Mouse (Mus musculus): ENCODE measurements at regions not wholly inside any gene's neighbourhood (a gene's known extent, or its start where the extent isn't known, plus 50 kb on each side); places are given as distances from the start of the nearest gene placed in this dataset.

DNA sequence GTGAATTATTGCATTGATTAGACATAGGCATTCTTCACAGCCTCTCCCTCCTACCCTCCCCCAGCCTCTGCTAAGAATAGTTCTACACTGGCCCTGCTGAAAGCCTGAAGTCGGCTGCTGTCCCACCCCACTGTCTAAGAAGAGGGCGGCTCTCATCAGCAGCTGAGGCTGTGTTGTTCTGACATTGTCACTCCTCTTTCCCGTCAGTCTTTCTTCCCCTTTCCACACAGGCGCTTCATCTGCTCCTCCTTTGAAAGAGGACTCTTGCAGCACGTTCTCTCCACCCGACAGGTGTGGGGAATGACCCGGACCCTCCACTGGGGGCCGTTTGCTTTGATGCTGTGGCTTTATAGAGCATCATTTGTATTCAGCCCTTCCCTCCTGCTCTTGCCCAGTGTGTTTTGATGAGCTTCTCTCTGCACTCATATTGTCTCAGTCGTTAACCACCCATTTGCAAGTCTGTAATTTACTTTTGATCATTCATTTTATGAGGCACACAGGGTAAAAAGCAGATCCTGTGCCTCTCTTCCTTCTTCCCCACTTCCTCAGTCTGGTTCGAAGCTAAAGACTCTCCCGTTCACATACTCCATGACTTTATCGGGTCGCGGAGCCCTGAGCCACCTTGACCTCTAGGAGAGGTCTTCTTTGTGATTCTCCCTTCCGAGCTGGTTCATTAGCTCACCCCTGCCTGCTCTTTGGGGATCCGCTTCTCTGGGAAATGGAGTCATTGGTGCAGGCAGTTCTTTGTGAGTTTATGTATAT is 142.2 kb upstream of the Snx19 start:
- DNase-seq (ENCODE audit: low spot score in 2 of 2), result no peak

- no peak for DNase-seq (ENCODE audit: low spot score in 2 of 2)
These were observed 141.6 kb upstream of the Snx19 start for GRCm38 (mm10) chr9:30285324-30285599.

- no peak for DNase-seq (ENCODE audit: low spot score in 2 of 2)
These were observed 127.1 kb upstream of the Snx19 start for GRCm38 (mm10) chr9:30299844-30300243.

DNA sequence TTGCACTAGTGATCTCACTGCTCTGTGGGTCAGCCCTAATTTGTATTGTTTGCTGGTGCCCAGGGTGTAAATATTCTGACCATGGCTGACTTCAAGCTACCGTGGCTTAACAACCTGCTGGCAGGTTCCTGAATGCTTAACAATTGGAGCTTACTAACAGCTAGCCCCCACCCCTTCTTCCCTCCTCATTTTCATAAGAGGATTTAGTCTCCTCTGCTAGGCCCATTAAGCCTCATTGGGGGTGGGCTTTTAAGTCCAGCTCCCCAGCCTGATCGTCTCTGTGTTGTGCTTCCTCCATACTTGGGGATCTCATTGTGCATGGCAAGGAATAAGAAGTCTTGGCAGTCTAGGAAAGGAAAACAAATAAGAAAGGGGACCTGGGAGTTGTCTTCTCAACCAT is 118.6 kb upstream of the Snx19 start:
- DNase-seq (ENCODE audit: low spot score in 2 of 2), result no peak

- no peak for DNase-seq (ENCODE audit: low spot score in 2 of 2)
These were observed 113.5 kb upstream of the Snx19 start for GRCm38 (mm10) chr9:30313360-30313759.

DNA sequence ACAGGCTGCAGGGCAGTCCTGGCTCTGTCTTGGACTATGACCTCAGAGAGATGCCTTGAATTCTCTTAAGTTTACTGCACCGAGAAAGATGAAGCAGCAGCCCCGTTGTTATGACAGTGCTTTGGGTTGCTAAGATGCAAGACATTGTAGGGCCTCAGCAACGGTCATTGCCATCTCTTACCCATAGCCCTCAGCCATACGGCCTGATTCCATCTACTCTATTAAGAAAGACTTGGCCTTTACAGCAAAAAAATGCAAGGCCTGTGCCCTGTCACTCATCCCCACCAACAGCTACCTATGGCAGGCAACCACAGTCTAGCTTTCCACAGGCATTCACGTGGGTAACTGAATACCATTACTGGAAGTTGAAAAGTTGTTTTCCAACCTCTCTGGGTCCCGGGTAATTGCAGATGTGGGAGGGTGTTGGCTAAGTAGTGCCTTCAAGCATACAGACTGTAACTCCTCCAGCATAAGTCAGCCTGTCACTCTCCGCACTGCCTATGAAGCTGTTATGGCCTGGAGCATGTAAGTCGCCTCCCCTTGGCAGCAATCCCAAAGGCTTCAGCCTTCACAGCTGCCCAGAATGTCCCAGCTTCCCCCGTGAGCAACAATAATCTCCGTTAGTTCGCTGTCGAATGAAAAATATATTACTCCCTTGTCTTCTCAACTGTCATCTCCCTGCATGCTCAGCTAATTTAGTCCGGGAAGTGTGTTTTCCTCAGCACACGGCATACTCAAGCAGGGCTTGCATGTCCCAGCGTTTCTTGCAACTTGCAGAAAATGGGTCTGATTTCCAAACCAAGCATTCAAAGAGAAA is 112.3 kb upstream of the Snx19 start:
- DNase-seq (ENCODE audit: low spot score in 2 of 2), result no peak

DNA sequence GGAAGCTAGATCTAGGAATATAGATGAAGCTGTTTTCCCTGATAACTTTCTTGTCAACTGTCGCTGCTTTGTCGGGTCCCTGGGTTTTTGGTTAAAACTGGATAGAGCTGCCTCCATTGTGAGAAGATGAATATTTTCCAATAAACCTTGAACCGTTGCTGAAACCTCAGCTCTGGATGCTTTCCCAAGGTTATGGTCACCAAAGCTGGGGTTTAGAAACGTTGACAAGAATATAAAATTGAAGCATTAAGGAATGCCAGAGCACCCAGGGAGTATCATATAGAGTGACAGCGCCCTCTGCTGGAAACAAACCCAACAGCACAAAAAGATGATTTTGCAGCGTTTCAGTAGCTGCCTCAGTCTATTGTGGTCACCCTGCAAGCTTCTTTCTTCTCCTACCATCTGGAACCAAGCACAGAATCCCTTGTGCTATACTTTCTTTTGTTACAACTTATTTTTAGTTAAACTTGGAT is 111.7 kb upstream of the Snx19 start:
- no peak for DNase-seq (ENCODE audit: low spot score in 2 of 2)

- no peak for DNase-seq (ENCODE audit: low spot score in 2 of 2)
These were observed 82.0 kb upstream of the Snx19 start for GRCm38 (mm10) chr9:30344866-30345265.

GRCm38 (mm10) chr9:30353965-30354364 is 72.9 kb upstream of the Snx19 start:
- DNase-seq (ENCODE audit: low spot score in 2 of 2), result no peak

DNA sequence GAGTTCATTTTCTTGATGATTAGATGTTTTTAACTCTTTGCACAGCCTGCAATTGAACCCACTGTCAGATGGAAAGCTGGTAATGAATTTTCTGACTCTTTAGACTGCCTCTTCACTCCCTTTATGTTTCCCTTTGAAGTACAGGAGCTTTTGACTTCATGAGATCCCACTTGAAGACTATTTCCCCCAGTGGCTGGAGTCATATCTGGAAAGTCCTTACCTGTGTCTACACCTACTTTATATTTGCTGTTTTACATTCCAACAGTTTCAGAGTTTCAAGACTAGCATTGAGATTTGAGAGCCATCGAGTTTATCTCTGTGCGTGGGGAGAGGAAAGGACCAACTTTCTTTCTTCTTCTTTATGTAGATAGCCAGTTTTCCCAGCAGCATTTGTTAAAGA is 71.3 kb upstream of the Snx19 start:
- no peak for DNase-seq (ENCODE audit: low spot score in 2 of 2)

DNA sequence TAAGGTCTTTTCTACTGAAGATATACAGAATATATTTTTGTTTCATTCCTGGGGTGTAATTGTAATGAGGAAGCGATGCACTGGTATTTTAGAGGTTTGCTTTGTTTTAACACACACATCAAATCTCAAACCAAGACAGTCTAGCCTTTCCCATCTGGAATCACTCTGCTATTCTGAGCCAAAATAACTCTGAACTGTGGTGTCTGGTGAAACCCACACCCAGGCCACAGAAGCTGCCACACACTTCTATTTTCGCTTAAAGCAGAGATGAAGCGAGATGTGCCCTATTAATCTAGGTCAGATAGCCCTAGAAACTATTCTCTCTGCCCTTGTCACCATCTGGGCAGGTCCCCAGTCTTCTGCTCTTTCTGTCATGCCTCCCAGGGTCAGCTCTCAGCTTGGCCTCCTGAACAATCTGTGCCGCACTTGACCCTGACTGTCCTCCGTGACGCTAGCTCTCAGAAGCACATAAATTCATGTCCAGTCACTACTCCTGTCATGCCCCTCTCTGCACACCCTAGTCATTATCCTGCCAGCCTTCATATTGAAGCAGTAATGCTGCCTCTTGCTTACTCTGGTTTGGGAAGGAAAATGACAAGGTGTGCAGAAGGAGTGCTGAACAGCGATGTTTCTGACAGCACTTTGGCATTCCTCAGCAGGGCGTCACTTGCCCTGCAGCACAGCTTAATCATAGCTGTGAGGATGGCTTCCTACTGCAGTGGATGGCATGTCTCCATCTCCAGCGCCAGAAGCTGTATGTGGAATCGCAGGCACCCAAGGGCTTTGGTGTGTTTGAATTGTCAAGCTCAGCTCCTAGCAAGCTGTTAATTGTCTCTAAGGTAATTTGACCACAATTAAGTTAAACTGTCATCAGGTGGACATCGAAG is 57.1 kb upstream of the Snx19 start:
- DNase-seq (ENCODE audit: low spot score in 2 of 2), result no peak

DNA sequence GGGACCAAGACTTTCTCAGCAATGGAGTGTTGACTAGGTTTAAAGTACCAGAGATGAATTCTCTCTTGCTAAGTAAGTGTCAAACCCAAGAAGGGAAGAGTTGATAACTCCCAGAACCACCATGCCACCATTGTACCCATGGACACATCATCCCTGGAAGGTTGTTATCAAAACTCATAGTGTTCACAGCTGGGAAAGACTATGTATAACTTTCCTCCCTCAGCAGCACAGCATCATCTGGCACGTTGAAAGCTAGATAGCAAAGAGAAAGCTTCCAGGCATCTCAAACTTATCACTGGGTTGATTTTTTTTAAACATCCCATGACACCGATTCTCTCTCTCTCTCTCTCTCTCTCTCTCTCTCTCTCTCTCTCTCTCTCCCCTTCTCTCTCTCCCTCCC is 56.1 kb upstream of the Snx19 start:
- DNase-seq (ENCODE audit: low spot score in 2 of 2), result no peak

DNA sequence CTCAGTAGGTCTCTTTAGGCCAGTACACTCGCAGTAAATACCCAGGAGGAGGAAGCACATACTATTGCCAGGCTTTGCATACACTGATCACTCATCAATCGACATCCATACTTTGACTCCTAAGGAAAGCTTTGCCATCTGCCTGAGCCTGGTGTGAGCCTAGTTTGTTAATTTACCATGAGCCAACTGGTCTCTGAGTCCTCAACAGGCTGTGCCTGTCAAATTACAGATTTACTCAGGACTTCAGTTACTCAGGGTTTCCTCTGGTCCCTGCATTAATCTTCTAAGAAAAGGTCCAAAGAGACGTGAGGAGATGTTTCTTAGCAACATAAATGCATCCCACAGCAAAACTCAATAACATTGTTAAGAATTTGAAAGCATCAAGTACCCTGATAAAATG is 50.0 kb upstream of the Snx19 start:
- DNase-seq (ENCODE audit: low spot score in 2 of 2), result no peak
